Mouse (Mus musculus): ENCODE data around the gene Nrf1.

GRCm38 (mm10) chr6:30147058-30147457 lies 99.3 kb downstream of the Nrf1 start:
- TF ChIP-seq POLR2A (IDR thresholded peaks at IDR 0.05; ENCODE audit: control insufficient read depth, low read depth, low read length) (no peak), CTCF (IDR thresholded peaks at IDR 0.05; ENCODE audit: control insufficient read depth, insufficient read depth, insufficient replicate concordance, low read depth, low read length) (no peak)

Measured in testis, adult 2 months (tissue).